Mouse (Mus musculus) left cerebral cortex, adult 9 months (tissue): ENCODE data around the gene Hist1h2bl.
"Not testable (repeated sequence)": the region's sequence is repeated elsewhere in the genome, so short reads cannot be mapped to it uniquely, and the experiment has no call there.

Source experiments
- DNase-seq, 2 experiments: peaks; one replicate each; pipeline ENCODE4 v3.0.0; 2022; ENCODE audit warnings: low spot score in 2 of 2

Hist1h2bl gene

DNA sequence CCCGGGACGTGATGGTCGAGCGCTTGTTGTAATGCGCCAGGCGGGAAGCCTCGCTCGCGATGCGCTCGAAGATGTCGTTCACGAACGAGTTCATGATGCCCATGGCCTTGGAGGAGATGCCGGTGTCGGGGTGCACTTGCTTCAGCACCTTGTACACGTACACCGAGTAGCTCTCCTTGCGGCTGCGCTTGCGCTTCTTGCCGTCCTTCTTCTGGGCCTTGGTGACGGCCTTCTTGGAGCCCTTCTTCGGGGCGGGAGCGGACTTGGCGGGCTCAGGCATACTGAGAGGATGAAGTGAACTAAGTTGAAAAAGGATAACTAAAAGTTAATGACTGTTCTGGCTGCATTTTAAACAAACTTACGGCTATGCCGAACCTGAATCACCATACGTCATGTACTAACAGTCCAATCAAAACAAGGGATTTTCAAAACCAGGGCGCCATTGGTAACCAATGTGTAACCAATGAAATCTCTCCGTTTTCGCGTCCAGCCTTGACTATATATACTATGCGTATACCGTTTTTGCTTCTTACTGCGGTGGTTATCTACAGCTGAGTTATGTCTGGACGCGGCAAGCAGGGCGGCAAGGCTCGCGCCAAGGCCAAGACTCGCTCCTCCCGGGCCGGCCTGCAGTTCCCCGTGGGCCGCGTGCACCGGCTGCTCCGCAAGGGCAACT, at the start of gene Hist1h2bl, which contains the start of gene Hist1h2ai:
Hist1h2bl (minus strand) TSS at position 280 of the 676 bp plus-strand sequence.
Hist1h2ai (plus strand) TSS at position 559 of the 676 bp plus-strand sequence.
- DNase-seq, result peak; percentile 92 to 95

DNA sequence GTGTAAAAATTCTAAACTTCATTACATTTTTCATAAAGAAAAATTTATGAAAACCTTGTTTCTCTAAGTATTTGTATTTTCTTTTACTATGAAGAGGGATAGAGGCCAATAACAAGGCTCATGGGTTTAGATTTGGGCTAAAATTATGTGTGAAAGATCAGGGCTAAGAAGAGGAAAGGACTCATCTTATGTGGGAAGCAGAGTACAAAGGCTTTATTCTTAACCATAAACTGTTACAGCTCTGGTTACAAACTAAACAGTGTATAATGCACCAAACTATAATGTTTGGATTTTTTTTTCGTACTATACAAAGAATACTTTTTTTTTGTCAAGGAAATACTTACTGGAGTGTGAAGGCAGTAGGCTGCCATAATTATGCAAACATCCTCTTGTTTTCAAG, 39.8 kb upstream of the Hist1h2bl start:
- DNase-seq, result no peak

DNA sequence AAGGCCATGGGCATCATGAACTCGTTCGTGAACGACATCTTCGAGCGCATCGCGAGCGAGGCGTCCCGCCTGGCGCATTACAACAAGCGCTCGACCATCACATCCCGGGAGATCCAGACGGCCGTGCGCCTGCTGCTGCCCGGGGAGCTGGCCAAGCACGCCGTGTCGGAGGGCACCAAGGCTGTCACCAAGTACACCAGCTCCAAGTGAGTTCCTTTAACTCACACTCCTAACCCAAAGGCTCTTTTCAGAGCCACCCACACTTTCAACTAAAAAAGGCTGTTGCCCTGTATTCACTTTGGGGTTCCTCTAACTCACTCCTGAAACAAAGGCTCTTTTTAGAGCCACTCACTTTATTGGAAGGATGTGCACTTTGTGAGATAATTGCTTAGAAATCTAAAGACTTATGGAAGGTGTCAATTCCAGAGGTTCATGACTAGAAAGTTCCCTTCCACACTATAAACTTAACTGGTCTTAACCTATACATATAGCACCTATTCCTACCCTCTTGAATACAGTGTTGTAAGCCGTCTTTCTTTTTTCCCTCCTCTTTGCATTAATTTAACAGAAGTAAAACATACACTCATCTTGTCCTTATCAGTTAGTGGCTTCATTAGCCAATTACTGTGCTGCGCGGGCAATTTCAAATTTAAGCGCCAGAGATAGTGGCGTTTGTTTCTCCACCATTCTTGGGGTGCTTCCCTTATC, 38.5 kb upstream of the Hist1h2bl start:
- not testable (repeated sequence) for DNase-seq

DNA sequence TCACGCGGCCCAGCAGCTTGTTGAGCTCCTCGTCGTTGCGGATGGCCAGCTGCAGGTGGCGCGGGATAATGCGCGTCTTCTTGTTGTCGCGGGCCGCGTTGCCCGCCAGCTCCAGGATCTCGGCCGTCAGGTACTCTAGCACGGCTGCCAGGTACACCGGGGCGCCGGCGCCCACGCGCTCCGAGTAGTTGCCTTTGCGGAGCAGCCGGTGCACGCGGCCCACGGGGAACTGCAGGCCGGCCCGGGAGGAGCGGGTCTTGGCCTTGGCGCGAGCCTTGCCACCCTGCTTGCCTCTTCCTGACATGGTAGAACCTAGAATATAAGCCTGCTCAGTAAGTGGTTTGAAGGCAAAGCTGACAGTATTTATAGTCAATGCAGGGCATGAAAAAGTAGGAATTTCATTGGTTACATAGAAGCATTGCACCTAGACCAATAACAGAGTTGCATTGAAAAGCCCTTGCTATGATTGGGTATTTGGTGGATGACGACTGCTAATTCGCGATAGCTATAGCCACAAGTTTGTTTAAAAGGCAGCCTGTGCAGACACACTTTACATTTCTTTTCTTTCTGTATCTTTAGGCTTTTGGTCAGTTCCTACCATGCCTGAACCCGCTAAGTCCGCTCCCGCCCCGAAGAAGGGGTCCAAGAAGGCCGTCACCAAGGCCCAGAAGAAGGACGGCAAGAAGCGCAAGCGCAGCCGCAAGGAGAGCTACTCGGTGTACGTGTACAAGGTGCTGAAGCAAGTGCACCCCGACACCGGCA, 37.8 kb upstream of the Hist1h2bl start, which contains the start of the genes Hist1h2ak and Hist1h2bn:
Hist1h2ak (minus strand) TSS at position 304 of the 762 bp plus-strand sequence.
Hist1h2bn (plus strand) TSS at position 600 of the 762 bp plus-strand sequence.
- DNase-seq, result peak; percentile 82 to 88

DNA sequence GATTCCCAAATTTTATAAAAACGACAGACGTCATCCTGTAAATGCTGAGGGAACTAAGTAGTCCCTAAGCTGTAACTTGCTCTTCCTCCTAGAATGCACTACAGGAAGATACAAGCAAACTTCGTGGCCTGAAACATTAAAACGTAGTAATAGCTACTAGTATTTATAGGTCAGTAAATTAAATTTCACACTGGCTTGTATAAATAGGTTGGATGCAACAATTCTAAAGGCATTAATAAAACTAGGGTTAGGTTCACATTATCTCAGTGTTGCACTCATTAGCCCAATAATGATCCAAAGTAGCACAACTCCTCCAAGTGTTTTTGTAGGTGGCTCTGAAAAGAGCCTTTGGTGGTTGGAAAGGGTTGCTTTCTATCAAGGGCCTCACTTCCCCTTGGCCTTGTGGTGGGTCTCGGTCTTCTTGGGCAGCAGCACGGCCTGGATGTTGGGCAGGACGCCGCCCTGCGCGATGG, 37.1 kb upstream of the Hist1h2bl start:
- no peak for DNase-seq

DNA sequence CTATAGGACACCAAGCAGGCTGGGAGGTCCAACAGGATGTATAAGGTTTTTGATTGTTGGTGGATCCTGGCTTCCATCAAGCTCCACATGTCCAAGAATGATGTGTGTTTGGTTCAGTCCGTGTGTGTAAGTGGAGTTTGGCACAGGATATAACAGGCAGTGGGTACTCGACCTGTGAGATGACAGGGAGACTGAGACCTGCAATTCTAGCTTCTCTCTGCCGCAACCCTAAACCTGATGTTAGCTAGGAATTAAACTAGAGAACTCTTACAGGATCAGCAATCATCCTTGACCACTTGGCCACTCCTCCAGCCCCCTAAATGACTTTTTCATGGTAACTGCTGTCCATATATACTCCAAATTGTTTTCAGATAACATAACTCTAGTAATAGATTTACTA, 36.4 kb upstream of the Hist1h2bl start:
- no peak for DNase-seq

DNA sequence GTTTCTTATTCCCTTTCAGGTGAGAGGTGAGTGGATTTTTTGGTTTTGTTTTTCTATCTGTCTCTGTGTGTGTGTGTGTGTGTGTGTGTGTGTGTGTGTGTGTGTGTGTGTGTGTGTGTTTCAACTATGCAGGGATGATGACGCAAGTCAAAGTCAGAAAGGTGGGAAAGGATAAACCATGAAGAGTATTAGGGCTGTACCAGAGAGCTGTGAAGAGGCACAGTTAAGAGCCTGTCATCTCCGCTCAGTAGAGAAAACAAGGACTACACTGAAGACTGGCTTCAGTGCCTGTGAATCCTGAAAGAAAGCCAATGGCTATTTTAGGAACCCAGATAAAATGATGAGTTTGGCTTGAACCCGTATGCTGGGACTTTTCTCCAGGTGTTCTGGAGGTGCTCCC, 35.9 kb upstream of the Hist1h2bl start:
- DNase-seq, result no peak

DNA sequence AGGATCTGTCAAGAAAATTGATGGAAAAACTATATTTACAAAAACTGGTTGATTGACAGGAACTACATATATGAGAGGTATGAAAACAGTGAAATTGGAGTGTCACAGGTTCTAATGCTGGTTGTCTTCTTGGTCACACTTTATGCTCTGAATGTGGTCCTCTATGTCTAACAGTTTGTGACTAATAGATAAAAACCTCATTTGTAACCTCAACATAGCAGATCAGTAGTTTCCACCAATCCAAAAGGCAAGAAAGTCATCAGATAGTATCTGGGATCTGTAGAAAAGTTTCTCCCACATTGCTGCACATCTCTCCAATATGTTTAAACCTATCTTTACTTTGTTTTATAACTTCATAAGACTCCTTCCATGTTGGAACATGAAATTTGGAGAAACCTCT, 35.5 kb upstream of the Hist1h2bl start:
- DNase-seq, result no peak

DNA sequence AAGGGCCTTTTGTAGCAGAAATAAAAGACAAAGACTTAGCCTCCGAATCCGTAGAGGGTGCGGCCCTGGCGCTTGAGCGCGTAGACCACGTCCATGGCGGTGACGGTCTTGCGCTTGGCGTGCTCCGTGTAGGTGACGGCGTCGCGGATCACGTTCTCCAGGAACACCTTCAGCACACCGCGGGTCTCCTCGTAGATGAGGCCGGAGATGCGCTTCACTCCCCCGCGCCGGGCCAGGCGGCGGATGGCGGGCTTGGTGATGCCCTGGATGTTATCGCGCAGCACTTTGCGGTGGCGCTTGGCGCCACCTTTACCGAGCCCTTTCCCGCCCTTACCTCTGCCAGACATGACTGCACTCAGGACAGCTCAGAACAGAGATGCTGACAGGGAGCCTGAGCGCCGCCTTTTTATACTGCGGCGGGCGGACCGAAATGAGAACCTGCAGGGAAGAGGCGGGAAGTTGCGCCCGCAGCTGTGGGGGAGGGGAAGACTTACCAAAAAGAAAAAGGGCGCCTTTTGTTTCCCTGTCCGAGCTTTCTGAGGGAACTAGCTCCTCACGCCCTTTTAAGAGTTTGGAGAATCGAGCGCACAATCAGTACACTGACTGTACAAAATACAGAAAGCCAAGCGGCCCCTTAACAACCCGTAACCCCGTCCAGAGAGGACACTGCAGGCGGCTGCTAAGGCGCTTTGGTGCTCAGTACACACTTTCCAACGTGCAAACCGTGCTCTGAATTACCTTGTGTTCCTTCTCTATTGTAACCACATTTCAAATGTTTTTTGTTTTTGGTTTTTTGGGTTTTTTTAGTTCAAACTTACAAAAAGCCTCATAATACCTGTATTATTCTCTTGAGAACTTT, 34.4 kb upstream of the Hist1h2bl start, which contains the start of gene Hist1h4k:
Hist1h4k (minus strand) TSS at position 347 of the 859 bp plus-strand sequence.
- DNase-seq, result peak; percentile 80 to 95

DNA sequence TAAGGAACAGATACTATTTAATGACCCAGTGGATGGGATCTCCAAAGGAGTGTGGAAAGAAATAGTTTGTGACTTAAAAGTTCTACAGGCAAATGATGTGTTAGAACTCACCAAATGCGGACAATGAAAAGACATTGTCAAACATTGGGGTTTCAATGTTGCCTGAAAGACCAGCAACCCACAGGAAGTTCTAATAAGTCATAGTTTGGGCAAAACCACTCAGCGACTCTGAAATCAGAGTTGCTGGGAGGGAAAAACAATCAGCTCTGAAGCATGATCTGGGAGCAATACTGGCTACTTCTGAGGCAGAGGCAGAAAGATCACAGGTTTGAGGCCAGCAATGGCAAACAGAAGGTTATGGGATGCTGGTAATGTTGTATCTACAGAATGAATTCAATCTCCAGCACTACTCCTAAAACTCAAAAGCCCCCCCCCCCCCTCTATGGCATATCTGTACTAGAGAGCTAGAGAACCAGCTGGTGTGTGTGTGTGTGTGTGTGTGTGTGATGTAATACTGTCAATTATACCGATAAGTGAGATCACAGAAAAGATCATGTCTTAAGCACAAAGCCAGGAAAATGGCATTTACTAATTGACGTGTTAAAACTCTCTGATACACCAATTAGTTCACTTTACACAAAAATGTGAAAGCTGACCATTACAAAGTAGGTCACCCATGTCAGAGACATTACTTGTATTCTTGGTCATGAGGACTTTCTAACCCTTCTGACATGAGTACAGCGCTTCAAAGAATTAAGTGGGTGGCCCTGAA, 33.6 kb upstream of the Hist1h2bl start:
- DNase-seq, result no peak

DNA sequence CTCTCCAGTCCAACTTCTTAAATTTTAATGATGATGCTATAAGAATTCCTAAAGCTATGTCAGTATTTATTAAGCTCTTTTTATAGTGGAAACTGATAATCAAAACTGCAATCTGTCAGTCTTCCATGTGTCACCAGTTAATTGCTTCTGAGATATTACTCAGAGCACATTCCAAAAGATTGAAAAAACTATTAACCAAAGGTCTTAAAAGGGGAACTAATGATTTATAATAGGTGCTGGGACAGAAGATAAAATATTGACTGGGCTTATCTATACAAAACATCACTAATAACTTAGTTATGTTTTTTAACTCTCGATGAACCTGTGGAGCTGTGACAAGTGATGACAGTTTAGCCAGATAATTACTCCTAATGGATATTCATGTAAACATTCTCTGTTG, 29.1 kb upstream of the Hist1h2bl start:
- no peak for DNase-seq

DNA sequence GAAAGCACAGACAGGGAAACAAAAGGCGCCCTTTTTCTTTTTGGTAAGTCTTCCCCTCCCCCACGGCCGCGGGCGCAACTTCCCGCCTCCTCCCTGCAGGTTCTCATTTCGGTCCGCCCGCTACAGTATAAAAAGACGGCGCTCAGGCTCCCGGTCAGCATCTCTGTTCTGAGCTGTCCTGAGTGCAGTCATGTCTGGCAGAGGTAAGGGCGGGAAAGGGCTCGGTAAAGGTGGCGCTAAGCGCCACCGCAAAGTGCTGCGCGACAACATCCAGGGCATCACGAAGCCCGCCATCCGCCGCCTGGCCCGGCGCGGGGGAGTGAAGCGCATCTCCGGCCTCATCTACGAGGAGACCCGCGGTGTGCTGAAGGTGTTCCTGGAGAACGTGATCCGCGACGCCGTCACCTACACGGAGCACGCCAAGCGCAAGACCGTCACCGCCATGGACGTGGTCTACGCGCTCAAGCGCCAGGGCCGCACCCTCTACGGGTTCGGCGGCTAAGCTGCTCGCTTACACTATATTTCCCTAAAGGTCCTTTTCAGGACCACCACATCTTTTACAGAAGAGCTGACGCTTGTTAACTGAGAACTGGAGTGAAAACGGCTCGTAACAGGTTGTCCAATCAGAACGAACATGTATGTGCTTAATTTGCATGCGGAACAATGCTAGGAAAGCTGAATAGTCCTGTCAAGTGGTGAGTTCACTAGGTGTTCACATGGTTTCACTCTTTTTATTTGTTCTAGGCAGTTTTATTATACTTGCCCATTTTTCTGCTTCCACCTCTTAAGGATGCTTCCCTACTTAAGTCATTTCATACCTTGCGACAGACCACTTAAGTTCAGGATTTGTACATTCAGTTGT, 19.2 kb upstream of the Hist1h2bl start, which contains the start of gene Hist1h4j:
Hist1h4j (plus strand) TSS at position 159 of the 862 bp plus-strand sequence.
- DNase-seq, result peak in 1 of 2 experiments; percentile 83

DNA sequence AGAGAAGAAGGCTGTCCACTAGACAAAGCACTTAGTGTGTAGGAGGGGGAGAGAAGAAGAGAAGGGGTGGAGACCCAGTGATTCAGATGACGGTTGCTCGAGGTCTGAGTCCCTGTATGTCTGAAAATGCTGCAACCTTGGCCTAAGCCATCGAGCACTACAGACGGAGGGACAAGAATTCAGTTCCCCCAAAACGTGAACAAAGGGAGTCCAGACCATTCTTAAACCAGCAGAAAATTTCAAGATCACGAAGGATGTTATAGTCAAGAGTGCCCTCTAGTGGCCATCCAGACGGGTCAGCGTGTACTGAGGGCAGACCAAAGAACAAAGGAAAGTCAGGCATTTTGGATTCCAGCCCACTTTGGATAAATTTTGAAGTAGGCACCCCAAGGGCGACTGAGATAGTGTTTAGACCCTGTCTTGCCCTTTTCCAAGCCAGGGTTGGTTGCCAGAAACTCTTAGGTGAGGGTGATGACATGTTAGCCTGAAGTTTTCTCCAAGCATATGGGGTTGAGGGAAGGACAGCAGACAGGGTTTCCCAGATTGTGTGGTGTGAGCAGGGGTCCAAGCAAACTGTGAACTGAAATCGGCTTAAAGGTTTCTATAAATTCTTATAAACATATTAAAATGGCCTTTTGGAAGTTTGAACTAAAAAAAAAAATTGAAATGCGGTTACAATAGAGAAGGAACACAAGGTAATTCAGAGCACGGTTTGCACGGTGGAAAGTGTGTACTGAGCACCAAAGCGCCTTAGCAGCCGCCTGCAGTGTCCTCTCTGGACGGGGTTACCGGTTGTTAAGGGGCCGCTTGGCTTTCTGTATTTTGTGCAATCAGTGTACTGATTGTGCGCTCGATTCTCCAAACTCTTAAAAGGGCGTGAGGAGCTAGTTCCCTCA, 18.3 kb upstream of the Hist1h2bl start:
- peak in 1 of 2 experiments; percentile 80 for DNase-seq

DNA sequence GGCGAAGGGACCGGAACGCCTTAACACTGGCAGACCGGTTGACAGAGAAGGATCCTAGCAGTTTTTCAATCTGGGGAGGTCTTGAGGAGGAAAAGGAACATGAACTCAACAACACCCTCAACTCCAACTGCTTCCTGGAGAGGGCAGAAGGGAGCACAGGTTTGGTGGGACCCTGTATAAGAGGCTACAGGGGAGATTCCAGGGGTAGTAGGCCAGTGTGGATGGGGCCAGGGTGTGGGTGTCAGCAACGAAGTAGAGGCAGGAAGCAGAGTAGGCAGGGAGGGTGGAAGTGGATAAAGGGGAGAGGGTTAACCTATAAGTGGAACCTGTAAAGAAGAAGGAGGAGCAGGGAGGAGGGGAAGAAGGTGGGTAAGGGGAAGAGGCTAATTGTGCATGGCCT, 17.5 kb upstream of the Hist1h2bl start:
- no peak for DNase-seq

DNA sequence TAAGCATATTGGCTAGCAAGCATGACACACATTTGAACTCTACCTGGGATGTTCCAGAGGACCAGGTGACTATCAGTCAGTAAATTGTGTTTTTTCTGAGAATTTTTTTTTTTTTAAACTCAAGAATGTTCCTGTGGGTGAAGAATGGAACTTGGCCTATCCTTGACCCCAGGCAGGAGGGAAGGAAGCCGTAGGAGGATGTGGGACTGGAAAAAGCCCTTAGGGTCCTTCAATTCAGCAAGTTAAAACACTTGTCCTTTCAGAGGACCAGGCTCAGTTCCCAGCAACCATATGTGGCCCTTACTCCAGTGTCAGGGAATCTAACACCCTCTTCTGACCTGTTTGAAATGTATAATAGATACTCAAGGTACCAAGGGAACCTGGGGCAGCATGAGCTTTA, 13.6 kb upstream of the Hist1h2bl start:
- no peak for DNase-seq

DNA sequence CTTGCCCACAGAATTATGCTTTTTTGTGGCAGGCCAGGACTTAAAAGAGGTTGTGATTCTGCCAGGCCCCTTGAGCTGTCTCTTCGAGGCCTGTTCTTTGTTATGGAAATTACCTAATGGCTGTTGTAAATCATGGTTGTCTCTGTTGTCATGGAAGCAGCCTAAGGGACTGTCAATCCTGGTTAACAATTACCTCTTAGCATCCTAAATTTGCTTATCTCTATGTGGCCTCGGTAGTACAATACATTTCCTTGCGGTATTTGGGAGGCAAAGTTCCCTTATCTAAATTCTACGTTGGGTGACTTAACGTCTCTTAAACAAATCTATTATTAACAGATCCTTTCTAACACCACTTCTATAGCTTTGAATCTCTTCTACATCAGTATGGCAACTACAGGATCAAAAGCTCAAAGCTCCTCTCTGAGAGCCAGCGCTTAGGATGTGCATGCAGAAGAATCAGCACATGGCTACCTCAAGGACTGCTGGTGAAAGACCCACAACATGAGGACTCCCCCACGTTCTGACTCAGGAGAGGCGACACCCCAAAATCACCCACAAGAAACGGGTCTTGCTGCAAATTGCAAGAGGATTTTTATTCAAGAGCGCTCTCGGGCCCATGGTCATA, 12.1 kb upstream of the Hist1h2bl start:
- no peak for DNase-seq

DNA sequence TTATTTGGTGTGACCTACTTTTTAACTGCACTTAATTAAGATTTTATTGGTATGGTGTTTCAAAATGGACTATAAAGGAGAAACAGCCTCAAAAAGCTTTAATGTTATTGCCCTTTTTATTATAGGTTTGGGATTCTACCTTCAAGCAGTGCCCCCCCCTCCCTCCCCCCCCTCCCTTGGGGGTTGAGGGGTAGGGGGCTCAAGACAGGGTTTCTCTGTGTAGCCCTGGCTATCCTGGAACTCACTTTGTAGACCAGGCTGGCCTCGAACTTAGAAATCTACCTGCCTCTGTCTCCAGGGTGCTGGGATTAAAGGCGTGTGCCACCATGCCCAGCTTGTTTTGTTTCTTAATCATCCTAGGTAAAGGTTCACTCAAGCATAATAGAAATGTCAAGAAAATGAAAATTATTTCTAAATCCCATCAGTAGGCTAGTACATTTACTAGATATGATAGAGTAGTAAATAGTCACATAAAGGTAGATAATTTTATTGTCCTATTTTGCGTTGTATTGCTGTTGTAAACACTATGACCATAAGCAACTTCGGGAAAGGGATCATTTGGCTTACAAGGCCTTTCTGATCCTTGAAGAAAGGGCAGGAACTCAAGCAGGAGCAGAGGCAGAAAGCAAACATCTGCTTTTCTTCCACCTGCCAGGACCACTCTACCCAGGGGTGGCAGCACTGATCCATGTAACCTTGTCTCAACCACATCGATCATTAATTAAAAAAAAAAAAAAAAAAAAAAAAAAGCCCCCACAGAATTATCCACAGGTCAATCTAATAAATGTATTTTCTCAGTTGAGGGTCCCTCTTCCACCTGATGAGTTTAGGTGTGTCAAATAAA, 7.3 kb upstream of the Hist1h2bl start:
- DNase-seq, result no peak
